Mouse (Mus musculus) bone marrow, adult 2 months (tissue): ENCODE measurements around the gene Ugt1a6b.

Experiments
- CTCF ChIP-seq: fragments of 200-500 bp; IDR thresholded peaks from 2 replicates; pipeline ENCODE4 v1.5.1; 2011; ENCODE audit warnings: low read length, control low read depth; ENCODE audit not compliant: control insufficient read depth, insufficient read depth
- POLR2A ChIP-seq: fragments of 200-500 bp; IDR thresholded peaks from 2 replicates; pipeline ENCODE4 v1.6.1; 2011; ENCODE audit warnings: low read depth, mild to moderate bottlenecking, control low read depth, low read length, borderline replicate concordance; ENCODE audit not compliant: control insufficient read depth

GRCm38 (mm10) chr1:88070902-88071301 is 32.1 kb upstream of the Ugt1a6b start:
- TF ChIP-seq CTCF = no peak
- no peak for TF ChIP-seq POLR2A
